Mouse (Mus musculus): ENCODE results near the gene Iltifb. TPM values are rescaled to one million over a fixed set of nuclear protein-coding genes. Genes with fewer than 3 reads are reported as not detected.
"Not testable (repeated sequence)": the region's sequence is repeated elsewhere in the genome, so short reads cannot be mapped to it uniquely, and the experiment has no call there.

Iltifb gene
- not detected in 2 replicates for polyA plus RNA-seq (2015; fragmentation: Nextera tagmentation; extraction: Ambion mirVana)

DNA sequence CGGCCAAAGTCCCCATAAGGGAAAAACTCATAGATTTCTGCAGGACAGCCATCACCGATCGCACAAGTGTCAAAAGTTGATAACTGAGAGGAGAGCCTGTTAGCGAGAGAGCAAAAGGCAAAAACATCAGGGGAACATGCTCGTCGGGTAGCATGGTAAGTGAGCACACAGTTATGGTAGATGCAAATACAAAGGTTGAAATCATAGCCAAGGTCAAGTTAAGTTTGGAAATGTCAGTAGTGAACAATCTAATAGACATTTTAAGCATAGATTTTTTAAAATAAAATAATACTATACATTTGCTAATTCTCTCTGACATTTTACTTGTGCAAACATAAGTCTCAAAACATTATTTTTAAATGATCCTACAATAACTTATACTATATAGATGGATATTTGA is at the start of gene Iltifb:
Iltifb (minus strand) TSS at position 101 of the 400 bp plus-strand sequence.
- DNase-seq (ENCODE audit: low spot score) = no peak

- not testable (repeated sequence) for DNase-seq (ENCODE audit: low spot score)
Measured at GRCm38 (mm10) chr10:118343155-118343554, 48.3 kb upstream of the Iltifb start, which contains the start of gene Gm9046. TSS of gene Gm9046 (minus strand) at chr10:118343255.

DNA sequence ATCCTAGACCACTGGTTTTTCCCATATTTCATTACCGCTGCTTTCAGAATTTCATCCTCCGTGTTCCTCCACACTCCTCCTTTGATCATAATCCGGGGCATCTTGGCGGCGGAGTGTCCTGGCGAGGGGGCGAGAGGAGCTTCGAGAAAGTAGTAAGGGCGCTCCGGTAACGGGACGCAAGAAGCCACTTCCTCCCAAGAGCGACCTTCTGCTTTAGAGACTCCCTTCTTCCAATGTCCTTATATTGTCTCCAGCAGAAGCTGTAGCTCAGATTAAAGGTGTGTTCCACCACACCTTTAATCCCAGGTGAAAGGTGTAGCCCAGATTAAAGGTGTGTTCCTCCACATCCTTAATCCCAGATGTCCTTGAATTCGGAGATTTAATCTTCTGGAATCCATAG is 42.9 kb upstream of the Iltifb start, which contains the start of gene Gm9045:
Gm9045 (minus strand) TSS at position 101 of the 400 bp plus-strand sequence.
- not testable (repeated sequence) for DNase-seq (ENCODE audit: low spot score)

DNA sequence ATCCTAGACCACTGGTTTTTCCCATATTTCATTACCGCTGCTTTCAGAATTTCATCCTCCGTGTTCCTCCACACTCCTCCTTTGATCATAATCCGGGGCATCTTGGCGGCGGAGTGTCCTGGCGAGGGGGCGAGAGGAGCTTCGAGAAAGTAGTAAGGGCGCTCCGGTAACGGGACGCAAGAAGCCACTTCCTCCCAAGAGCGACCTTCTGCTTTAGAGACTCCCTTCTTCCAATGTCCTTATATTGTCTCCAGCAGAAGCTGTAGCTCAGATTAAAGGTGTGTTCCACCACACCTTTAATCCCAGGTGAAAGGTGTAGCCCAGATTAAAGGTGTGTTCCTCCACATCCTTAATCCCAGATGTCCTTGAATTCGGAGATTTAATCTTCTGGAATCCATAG is 37.5 kb upstream of the Iltifb start, which contains the start of gene Gm9044:
Gm9044 (minus strand) TSS at position 101 of the 400 bp plus-strand sequence.
- not testable (repeated sequence) for DNase-seq (ENCODE audit: low spot score)

- DNase-seq (ENCODE audit: low spot score) = not testable (repeated sequence)
Measured at GRCm38 (mm10) chr10:118326869-118327268, 32.0 kb upstream of the Iltifb start, which contains the start of gene Gm9040. TSS of gene Gm9040 (minus strand) at chr10:118326969.

DNA sequence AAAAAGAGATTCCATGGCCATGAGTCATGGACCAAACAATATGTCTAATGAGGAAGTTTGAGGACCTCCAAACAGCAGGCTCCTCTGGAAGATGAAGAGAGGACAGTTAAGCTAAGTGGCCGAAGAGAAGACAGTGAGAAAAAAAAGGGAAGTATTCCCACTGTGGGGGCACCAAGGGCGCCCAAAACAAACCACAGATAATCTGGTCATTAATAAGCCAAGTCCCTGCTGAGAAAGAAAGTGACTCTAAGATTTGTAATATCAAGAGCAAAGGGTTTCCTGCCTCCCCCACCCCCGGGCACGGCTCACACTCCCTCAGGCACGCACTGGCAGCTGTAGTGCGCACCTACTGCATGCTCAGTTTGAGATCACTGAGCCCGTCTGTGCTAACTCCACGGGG is 24.2 kb upstream of the Iltifb start:
- DNase-seq (ENCODE audit: low spot score) = no peak

GRCm38 (mm10) chr10:118302133-118302532 is 7.3 kb upstream of the Iltifb start:
- not testable (repeated sequence) for DNase-seq (ENCODE audit: low spot score)

- not testable (repeated sequence) for DNase-seq (ENCODE audit: low spot score)
Measured at GRCm38 (mm10) chr10:118283016-118283415, 11.8 kb downstream of the Iltifb start.

DNA sequence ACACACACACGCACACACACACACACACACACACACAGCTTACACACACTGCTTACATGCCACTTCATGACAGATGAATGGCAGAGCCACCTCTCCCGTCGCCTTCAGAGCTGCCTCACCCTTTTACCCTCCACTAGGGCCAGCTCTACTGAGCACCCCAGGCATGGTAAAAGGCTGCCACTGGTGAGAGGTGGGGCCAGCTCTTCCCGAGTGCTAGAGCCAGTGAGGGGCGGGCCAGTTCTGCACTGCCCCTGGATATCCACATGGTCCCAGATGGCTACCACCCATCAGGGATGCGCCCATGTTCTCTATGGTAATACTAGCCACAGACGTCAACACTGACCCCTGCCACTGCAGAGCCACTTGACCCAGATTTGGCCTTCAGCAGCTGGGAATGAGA is 12.3 kb downstream of the Iltifb start:
- DNase-seq (ENCODE audit: low spot score) = not testable (repeated sequence)

DNA sequence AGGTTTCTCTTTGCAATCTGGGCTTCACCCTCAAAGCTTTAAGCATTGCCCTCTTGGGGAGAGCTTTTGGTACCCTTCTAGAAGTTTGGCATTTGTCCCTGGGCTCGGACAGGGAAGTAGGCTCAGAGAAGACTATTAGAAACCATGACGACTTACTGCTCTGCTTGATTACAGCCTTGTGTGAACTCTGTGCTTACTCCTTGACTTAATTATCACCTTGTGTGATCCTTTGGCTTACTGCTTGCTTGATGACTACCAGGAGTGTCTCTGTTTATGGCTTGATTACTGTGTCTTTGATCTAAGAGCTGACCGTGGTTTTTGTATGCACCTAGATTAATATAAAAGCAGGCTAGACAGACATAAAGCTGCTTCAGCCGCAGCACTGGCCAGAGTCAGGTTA is 16.8 kb downstream of the Iltifb start:
- not testable (repeated sequence) for DNase-seq (ENCODE audit: low spot score)

DNA sequence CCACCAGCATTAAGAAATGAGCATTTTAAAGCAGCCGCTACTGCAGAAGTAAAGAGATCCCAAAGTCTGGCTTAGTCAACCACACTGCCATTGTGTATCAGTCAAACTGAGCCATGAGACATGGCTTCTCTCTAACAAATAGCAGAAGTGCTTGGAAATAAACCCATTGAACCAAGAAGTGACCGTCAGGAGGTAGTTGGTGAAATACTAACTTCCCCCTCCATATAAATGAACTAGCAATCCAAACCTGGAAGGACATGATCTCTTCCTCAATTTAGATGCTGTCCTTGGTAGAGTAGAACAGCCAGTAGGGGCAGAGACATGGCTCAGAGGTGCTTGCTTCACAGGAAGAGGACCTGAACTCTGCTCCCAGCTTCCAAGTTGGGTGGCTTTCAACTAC is 23.4 kb downstream of the Iltifb start:
- DNase-seq (ENCODE audit: low spot score) = not testable (repeated sequence)

GRCm38 (mm10) chr10:118268812-118269211 is 26.0 kb downstream of the Iltifb start:
- DNase-seq (ENCODE audit: low spot score) = not testable (repeated sequence)

DNA sequence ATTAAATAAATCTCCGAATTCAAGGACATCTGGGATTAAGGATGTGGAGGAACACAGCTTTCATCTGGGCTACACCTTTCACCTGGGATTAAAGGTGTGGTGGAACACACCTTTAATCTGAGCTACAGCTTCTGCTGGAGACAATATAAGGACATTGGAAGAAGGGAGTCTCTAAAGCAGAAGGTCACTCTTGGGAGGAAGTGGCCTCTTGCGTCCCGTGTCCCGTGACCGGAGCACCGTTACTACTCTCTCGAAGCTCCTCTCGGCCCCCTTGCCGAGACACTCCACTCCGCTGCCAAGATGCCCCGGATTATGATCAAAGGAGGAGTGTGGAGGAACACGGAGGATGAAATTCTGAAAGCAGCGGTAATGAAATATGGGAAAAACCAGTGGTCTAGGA is 36.5 kb downstream of the Iltifb start, which contains the start of gene Gm32802:
Gm32802 (plus strand) TSS at position 301 of the 400 bp plus-strand sequence.
- not testable (repeated sequence) for DNase-seq (ENCODE audit: low spot score)

- DNase-seq (ENCODE audit: low spot score) = peak; percentile 45
Measured at GRCm38 (mm10) chr10:118250852-118251295, 44.0 kb downstream of the Iltifb start.

DNA sequence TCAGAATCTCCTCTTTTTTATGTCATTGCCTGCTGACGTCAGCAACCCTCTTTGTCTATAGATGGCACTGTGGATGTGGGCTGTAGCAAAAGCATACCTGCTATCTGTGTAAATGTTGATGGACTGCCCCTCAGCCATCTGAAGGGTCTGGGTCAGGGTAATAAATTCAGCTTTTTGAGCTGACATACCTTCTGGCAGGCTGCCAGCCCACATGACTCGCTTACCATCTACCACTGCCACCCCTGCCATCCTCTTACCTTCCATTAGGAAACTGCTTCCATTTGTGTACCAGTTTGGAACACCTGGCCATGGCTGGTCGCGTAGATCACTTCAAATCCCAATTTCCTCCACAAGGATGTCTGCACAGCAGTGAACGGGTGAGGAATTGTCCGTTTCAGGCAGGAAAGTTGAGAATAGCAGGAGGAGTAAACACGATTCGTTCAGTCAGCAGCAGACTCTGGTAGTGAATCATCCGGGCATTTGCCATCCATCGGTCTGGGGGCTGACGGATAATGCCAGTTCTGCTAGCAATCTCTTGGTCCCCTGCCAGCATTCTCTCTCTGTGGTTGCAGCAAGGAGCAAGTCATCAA is 45.7 kb downstream of the Iltifb start:
- DNase-seq (ENCODE audit: low spot score) = not testable (repeated sequence)

DNA sequence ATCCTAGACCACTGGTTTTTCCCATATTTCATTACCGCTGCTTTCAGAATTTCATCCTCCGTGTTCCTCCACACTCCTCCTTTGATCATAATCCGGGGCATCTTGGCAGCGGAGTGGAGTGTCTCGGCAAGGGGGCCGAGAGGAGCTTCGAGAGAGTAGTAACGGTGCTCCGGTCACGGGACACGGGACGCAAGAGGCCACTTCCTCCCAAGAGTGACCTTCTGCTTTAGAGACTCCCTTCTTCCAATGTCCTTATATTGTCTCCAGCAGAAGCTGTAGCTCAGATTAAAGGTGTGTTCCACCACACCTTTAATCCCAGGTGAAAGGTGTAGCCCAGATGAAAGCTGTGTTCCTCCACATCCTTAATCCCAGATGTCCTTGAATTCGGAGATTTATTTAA is 54.2 kb downstream of the Iltifb start, which contains the start of gene Gm32717:
Gm32717 (minus strand) TSS at position 101 of the 400 bp plus-strand sequence.
- DNase-seq (ENCODE audit: low spot score) = not testable (repeated sequence)

Other genes starting within 250 kb of the Iltifb start
- 32.8 and 34.7 TPM in 2 replicates for gene Mdm1, start 153.2 kb downstream of the Iltifb start, polyA plus RNA-seq (2015; fragmentation: Nextera tagmentation; extraction: Ambion mirVana)
- 0.47 and 0.66 TPM in 2 replicates for gene Il22, start 90.1 kb downstream of the Iltifb start, polyA plus RNA-seq (2015; fragmentation: Nextera tagmentation; extraction: Ambion mirVana)
- gene Gm32717, start 54.3 kb downstream of the Iltifb start, polyA plus RNA-seq (2015; fragmentation: Nextera tagmentation; extraction: Ambion mirVana) = 0.10 TPM in 1 of 2 replicates, not detected in the other
- 0.10 TPM in 1 of 2 replicates, not detected in the other for gene Gm32802, start 36.4 kb downstream of the Iltifb start, polyA plus RNA-seq (2015; fragmentation: Nextera tagmentation; extraction: Ambion mirVana)
- not detected in 2 replicates for gene Gm9040, start 31.9 kb upstream of the Iltifb start, polyA plus RNA-seq (2015; fragmentation: Nextera tagmentation; extraction: Ambion mirVana)
- not detected in 2 replicates for gene Gm9044, start 37.4 kb upstream of the Iltifb start, polyA plus RNA-seq (2015; fragmentation: Nextera tagmentation; extraction: Ambion mirVana)
- 0.07 and 0.13 TPM in 2 replicates for gene Gm9045, start 42.8 kb upstream of the Iltifb start, polyA plus RNA-seq (2015; fragmentation: Nextera tagmentation; extraction: Ambion mirVana)
- not detected in 2 replicates for gene Gm9046, start 48.2 kb upstream of the Iltifb start, polyA plus RNA-seq (2015; fragmentation: Nextera tagmentation; extraction: Ambion mirVana)
- gene Gm9048, start 53.6 kb upstream of the Iltifb start, polyA plus RNA-seq (2015; fragmentation: Nextera tagmentation; extraction: Ambion mirVana) = not detected in 2 replicates
- 0.07 and 0.13 TPM in 2 replicates for gene Gm9049, start 59.1 kb upstream of the Iltifb start, polyA plus RNA-seq (2015; fragmentation: Nextera tagmentation; extraction: Ambion mirVana)
- gene Ifng, start 146.0 kb upstream of the Iltifb start, polyA plus RNA-seq (2015; fragmentation: Nextera tagmentation; extraction: Ambion mirVana) = 0.55 and 0.86 TPM in 2 replicates